Mouse (Mus musculus): ENCODE measurements around the gene Pign.
A peak's percentile ranks its signal among the peaks of the same experiment; 100 is the strongest.

The Pign gene

DNA sequence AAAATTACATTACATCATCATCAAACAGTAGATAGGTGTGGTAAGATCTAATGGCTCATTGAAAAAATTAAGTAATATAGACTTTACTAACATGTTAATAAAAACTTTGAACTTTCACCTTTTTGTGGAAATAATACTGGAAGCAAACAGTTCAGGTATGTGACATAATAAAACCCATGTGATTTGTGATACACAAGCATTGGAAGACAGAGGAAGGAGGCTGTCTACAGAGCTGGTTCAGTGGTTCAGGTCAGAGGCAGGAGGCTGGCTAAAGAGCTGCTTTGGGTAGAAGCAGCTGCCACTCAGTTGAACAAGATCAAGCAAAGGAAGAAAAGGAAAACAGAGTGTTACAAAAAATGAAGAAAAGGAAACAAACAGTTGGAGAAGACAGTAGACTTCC lies 107.4 kb downstream of the Pign start:
- DNase-seq = no peak

DNA sequence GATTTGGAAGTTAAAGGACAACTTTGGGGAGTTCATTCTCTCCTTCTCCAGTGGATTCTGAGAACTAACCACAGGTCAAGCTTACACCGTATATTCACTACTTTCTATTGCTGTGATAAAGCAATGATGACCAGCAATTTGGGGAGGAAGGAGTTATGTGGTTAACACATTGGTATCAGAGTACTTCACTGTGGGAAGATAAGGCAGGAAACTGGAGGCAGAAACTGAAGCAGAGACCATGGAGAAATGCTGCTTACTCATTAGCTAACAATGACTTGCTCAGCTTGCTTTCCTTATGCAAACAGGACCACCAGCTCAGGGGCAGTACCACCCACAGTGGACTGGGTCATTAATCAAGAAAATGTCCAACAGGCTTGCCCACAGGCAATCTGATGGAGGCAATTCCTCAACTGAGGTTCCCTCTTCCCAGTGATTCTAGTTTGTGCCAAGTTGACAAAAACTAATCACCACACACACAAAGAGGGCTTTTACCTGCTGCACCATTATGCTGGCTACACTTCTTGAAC lies 108.2 kb downstream of the Pign start:
- no peak for DNase-seq

DNA sequence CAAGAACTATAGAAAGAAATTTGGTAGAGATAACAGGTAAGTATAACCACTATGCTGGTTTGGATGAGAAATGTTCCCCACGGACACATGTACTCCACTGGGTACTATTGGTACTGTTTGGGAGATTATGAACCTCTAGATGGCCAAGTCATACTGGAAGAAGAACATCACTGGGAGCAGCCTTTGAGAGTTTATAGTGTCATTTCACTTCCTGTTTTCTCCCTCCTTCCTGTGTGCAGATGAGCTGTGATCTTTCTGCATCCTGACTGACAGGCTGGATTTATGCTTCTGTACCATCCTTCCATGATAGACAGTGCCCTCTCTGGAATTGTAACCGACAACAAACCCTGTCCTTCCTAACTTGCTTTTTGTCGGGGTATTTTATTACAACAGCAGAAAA lies 110.3 kb downstream of the Pign start:
- no peak for DNase-seq

DNA sequence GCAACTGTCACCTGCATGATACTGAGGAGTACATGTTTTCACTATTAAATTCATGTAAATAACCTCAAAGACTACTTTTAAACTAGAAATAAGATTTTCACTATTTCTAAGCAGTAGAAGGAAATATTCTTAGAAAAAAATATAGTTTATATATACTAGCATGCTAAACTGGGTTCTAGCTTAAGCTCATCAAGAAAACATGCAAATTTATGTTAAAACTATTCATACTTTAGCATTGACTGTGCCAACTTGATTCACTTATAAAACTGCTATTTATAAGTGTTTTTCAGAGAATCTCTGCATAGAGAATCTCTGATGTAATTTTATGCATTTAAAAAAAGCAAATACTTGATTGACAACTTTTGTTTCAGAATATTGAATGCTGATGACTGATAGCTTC lies 113.3 kb downstream of the Pign start:
- no peak for DNase-seq

DNA sequence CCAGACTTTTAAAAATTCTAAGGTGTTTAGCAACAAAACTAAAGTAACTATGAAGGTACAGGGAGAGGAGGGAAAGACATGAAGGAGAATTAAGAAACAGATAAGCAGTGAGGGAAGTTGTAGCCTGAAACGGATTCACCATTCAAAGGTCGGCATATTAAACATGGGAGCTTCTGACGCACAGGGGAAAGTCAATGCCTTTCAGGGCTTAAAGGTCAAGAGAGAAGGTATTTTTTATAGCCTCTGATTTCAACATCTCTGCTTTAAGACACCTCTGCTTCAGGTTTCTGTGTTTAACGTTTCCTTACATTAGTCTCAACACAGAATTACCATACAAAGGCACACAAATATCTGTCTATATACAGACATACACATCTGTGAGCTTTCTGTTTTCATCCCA lies 113.8 kb downstream of the Pign start:
- DNase-seq = no peak

DNA sequence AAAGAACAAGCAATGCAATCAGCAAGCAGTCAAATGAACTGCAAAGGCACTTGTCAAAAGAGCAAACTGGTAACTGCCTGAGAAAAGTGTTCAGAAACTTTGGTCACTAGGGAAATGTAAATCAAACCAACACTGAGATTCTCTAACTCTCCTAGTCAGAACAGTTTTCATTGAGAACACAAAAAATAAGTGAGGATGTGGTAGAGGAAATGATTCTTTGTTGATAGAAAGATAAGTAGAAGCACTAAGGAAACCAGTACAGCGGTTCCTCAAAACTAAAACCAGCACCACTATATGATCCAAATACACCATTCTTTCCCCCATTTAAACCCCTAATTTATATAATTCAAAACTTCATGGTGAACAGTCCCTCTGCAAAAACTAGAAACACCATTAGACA lies 120.4 kb downstream of the Pign start:
- no peak for DNase-seq

DNA sequence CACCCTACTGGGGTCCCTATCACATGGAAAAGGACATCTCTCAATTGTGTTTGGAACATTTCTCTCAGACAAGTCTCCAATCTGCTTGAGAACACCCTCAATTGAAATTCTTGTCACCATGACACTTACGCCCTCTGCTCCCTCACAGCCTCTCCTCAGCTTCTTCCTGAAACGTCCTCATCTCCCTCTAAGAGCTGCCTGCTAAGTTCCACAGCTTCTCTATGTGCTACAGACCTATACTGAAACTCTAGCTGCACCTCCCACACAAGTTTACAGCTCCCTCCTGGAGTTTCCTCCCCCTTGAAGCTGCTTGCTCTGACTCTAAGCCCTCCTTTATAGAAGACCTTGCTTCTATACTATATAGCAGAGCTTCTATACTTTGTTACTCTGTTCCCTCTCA lies 139.7 kb downstream of the Pign start:
- DNase-seq = no peak

DNA sequence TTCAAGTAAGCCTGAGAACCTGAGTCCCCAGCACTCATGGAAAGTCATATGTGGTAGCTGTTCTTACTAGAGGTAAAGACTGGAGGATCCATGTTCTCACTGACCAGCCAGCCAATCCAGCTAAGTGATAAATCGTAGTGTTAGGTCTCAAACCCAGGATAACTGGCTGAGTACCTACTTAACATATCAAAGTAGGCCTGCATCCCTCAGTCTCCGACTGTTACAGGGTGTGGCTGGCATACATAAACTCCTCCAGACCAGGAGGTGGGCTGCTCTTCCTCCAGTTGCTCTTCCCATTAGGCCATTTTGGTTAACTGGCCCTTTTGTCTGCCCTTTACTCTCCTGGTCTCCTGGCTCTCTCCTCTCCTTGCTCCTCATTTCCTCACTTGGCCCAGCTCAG lies 141.2 kb downstream of the Pign start:
- DNase-seq = no peak

DNA sequence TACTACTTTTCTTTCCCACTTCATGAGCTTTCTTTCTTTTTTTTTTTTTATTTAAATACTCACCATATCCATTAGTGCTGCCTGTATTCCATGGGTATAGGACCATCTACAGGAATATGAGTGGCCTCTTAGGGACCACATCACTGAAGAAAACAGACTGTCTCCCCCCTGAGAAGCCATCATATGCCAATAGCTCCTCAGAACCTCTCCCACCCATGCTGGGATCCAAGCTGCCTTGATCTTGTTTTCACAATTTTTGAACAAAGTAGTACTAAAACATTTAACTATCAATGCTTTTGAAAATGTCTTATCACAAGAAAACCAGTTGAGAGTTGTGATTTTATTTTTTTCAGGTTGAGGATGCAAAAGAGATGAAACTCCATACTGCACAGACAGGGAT lies 145.4 kb downstream of the Pign start:
- no peak for DNase-seq

DNA sequence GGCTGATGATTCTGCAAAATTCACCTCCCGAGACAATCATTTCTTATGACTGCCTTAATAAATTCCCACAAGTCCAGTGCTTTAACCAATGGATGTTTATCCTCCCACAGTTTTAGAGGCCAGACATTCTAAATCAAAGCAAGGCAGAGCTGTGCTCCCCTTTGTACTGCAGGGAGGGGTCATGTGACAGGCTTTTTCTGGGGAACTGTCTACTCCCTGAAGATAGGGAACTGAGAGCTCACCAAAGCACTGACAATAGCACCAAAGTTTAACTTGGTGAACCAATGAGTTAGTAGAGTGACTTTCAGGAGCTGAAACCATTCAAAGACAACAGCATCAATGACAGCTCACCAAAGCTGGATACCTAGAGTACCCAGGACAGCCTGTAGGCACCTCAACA lies 156.4 kb downstream of the Pign start:
- DNase-seq = no peak

DNA sequence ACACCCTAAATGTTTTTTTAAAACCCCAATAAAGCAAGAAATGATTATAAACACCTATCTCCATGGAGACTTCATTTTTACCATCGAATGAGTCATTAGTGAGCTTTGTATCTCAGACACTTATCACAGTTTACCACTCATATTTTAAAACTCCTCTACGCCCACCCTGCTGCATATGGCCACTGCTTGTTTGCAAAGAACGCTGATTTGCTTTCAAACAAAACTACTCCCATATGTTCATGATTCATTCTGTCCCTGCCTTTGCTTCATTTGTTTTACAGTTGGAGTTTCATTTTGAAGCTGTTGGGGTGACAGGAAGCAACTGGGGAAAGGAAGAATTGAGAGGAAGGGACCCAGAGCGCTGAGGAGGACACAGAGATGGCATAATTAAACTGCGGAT lies 170.9 kb downstream of the Pign start:
- no peak for DNase-seq

DNA sequence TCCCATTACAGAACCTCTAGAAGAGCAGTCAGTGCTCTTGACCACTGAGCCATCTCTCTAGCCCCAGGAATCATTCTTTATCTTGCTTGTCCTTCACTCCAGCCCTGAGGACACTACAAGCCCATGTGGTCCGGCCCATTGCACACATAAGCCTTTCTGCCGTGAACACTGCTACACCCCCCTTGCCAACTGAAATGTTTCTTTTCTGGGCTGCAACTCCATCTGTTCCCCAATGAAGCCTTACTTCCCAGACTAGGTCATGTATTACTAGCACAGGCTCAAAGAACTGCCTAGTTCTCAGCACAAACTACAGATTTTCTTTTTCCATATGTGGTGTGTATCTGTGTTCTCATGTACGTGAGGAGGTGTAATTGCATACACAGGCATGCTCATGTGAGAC lies 174.0 kb downstream of the Pign start:
- peak; percentile 17 for DNase-seq

DNA sequence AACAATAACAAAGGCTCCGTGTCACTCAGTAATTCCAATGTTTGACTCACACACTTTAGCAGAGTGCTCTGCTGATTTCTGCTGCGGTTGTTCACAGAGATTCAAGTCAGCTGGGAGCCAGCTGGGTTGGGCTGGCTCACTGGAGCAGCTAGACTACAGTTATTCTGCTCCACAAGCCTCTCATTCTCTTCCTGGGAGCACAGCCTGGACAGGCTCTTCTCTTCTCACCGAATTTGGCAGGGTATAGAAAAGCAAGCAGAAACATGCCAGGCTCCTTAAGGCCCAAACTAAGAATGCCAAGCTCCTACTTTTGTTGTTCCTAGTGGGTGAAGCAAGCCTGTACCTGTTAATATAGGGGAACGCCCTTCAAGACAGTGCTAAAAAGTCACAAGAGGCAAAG lies 176.4 kb downstream of the Pign start:
- DNase-seq = no peak
